Mouse (Mus musculus): ENCODE results near the gene Msantd1. TPM values are rescaled to one million over a fixed set of nuclear protein-coding genes. Genes with fewer than 3 reads are reported as not detected.

Gene Msantd1
- polyA plus RNA-seq, 1 experiment = not detected

GRCm38 (mm10) chr5:34918785-34919184, 11.0 kb downstream of the Msantd1 start:
- 89% methylated on average over 3 of the region's 3 CpGs for WGBS
- no peak for TF ChIP-seq POLR2A (IDR thresholded peaks at IDR 0.05; ENCODE audit: insufficient read depth, low read depth, low read length)
- no peak for TF ChIP-seq CTCF (IDR thresholded peaks at IDR 0.05; ENCODE audit: insufficient read depth, low read depth, low read length)
- Histone ChIP-seq H3K27ac (ENCODE audit: insufficient read depth, low read depth, low read length) (no peak overlapping the region), H3K4me3 (ENCODE audit: insufficient read depth, low read depth, low read length) (no peak overlapping the region), H3K4me1 (ENCODE audit: control insufficient read depth, insufficient read depth, low read length) (peaks cover 14% of the 10 kb centered on the region)

DNA sequence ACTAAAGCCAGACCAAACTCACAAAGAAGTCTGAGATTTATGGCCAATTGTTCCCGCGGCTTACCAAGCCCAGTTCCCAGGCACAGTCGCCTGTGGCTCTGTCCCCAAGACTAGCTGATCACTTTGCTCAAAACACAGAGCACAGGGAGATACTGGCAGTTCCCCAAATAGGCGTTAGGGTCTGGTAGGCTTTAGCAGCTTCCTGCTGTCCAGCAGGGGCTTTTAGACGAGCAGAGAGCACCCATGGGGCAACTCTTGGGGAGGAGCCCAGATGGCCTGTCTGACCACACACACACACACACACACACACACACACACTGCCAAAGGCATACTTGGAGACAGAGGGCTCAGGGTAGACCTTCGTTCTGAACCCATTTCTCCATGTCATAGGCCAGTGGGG, 14.7 kb downstream of the Msantd1 start:
- Histone ChIP-seq H3K4me3 (ENCODE audit: insufficient read depth, low read depth, low read length) (no peak overlapping the region), H3K4me1 (ENCODE audit: control insufficient read depth, insufficient read depth, low read length) (peaks cover 4% of the 10 kb centered on the region), H3K27ac (ENCODE audit: insufficient read depth, low read depth, low read length) (no peak overlapping the region)
- 78% methylated on average over 6 of the region's 6 CpGs for WGBS
- TF ChIP-seq POLR2A (IDR thresholded peaks at IDR 0.05; ENCODE audit: insufficient read depth, low read depth, low read length) (no peak), CTCF (IDR thresholded peaks at IDR 0.05; ENCODE audit: insufficient read depth, low read depth, low read length) (no peak)

- Histone ChIP-seq H3K4me3 (ENCODE audit: insufficient read depth, low read depth, low read length) (no peak overlapping the region), H3K4me1 (ENCODE audit: control insufficient read depth, insufficient read depth, low read length) (no peaks in the 10 kb centered on the region), H3K27ac (ENCODE audit: insufficient read depth, low read depth, low read length) (no peak overlapping the region)
- TF ChIP-seq POLR2A (IDR thresholded peaks at IDR 0.05; ENCODE audit: insufficient read depth, low read depth, low read length) (no peak), CTCF (IDR thresholded peaks at IDR 0.05; ENCODE audit: insufficient read depth, low read depth, low read length) (no peak)
- WGBS = 93% methylated on average over 4 of the region's 4 CpGs
These were observed 16.1 kb downstream of the Msantd1 start for GRCm38 (mm10) chr5:34923920-34924319.

DNA sequence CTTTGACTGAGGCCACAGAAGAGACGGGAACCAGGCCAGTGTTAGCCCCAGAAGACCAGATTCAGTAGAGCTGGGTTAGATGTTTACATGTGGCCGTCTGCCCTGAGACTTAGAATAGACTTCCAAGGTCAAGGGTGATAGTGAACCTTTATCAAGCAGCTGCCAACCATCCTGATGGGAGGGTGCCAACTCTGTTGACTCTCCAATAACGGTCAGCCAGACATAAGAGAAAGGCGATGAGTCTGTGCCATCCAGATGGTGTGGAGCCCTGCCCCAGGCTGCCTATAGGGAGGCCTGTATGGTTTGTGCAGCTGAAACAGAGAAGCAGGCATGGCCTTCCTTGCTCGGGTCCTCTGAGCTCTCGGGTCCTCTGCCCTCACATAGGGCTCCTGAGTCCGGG, 16.7 kb downstream of the Msantd1 start:
- Histone ChIP-seq H3K4me3 (ENCODE audit: insufficient read depth, low read depth, low read length) (no peak overlapping the region), H3K4me1 (ENCODE audit: control insufficient read depth, insufficient read depth, low read length) (no peaks in the 10 kb centered on the region), H3K27ac (ENCODE audit: insufficient read depth, low read depth, low read length) (no peak overlapping the region)
- 88% methylated on average over 7 of the region's 7 CpGs for WGBS
- TF ChIP-seq CTCF (IDR thresholded peaks at IDR 0.05; ENCODE audit: insufficient read depth, low read depth, low read length) (no peak), POLR2A (IDR thresholded peaks at IDR 0.05; ENCODE audit: insufficient read depth, low read depth, low read length) (no peak)

DNA sequence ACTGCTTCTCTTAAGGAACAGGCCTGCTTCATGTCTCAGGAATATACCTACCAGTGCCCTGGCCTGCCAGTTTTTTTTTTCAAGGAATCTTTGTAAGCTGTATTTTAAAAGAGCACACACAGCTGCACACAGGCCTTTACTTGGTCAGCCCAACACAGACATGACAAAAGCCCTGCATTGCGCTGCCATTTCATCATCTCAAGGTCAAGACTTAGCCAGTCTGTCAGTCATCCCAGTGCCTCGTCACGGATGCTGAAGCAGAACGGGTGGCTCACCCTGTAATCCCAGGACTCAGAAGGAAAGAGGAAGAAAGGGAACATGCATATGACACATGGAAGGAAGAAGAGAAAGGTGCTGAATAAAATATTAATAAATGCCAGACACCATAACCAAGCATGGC, 19.8 kb downstream of the Msantd1 start:
- Histone ChIP-seq H3K27ac (ENCODE audit: insufficient read depth, low read depth, low read length) (no peak overlapping the region), H3K4me1 (ENCODE audit: control insufficient read depth, insufficient read depth, low read length) (peaks cover 11% of the 10 kb centered on the region; the same call in 1 of the 2 replicates), H3K4me3 (ENCODE audit: insufficient read depth, low read depth, low read length) (no peak overlapping the region)
- TF ChIP-seq POLR2A (IDR thresholded peaks at IDR 0.05; ENCODE audit: insufficient read depth, low read depth, low read length) (no peak), CTCF (IDR thresholded peaks at IDR 0.05; ENCODE audit: insufficient read depth, low read depth, low read length) (no peak)
- WGBS = 96% methylated on average over 4 of the region's 4 CpGs

- H3K27ac ChIP-seq (ENCODE audit: insufficient read depth, low read depth, low read length) = no peak overlapping the region
These were observed 22.6 kb downstream of the Msantd1 start for GRCm38 (mm10) chr5:34930151-34930975.

GRCm38 (mm10) chr5:34931091-34931490, 23.3 kb downstream of the Msantd1 start:
- TF ChIP-seq POLR2A (IDR thresholded peaks at IDR 0.05; ENCODE audit: insufficient read depth, low read depth, low read length) (no peak), CTCF (IDR thresholded peaks at IDR 0.05; ENCODE audit: insufficient read depth, low read depth, low read length) (no peak)
- no peak overlapping the region for H3K27ac ChIP-seq (ENCODE audit: insufficient read depth, low read depth, low read length)
- peaks cover 11% of the 10 kb centered on the region; the same call in 1 of the 2 replicates for H3K4me1 ChIP-seq (ENCODE audit: control insufficient read depth, insufficient read depth, low read length)
- whole genome bisulfite sequencing = 42% methylated on average over 2 of the region's 2 CpGs
- no peak overlapping the region for H3K4me3 ChIP-seq (ENCODE audit: insufficient read depth, low read depth, low read length)

More at GRCm38 (mm10) chr5:34930151-34930975, 22.6 kb downstream of the Msantd1 start:
- no peak overlapping the region for H3K4me3 ChIP-seq (ENCODE audit: insufficient read depth, low read depth, low read length)
- TF ChIP-seq CTCF (IDR thresholded peaks at IDR 0.05; ENCODE audit: insufficient read depth, low read depth, low read length) (no peak), POLR2A (IDR thresholded peaks at IDR 0.05; ENCODE audit: insufficient read depth, low read depth, low read length) (no peak)
- WGBS = 89% methylated on average over 9 of the region's 9 CpGs
- H3K4me1 ChIP-seq (ENCODE audit: control insufficient read depth, insufficient read depth, low read length) = peaks cover 11% of the 10 kb centered on the region; the same call in 1 of the 2 replicates

DNA sequence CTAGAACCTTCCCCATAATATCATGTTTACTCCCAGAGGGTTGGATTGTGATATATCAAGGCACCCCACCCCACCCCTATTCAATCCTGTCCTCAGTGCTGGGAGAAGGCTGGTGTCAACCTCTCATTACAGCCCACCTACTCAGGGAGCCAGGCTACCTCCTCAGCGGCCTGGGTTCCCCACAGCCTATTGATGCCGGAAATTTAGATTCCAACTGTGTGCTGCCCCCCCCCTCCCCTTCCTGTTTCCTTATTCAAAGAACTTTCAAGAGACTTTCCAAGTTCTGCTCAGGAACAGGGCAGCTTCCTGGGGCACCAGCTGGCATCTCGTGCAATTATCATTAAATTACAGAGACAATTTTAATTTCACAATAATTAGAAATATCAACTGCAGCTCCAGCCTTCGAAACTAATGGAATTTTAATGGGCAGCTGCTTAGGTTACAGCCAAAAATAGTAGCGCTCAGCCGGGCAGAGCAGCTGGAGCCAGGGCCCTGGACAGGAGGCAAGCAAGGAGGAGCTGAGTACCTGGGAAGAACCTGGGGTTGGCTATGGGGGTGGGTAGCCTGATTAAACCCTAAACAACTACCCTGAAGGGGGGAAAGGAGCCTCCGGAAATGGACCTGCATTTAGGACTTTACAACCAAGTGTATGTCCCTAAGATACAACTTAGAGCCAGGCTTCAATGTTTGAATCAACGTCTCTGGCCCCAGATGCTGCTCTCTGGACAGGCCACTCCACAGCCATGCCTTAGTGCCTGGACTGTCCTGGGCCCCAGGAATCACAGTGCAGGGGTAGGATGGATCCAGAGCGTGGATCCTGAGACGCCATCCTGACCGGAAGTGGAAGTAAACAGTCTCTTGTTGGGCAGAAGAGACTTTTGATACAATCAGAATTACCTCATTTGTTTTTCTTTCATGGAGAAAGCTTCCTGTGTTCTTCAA, 24.0 kb downstream of the Msantd1 start:
- TF ChIP-seq CTCF (IDR thresholded peaks at IDR 0.05; ENCODE audit: insufficient read depth, low read depth, low read length) (no peak), POLR2A (IDR thresholded peaks at IDR 0.05; ENCODE audit: insufficient read depth, low read depth, low read length) (no peak)
- H3K4me1 ChIP-seq (ENCODE audit: control insufficient read depth, insufficient read depth, low read length) = peaks cover 11% of the 10 kb centered on the region; the same call in 1 of the 2 replicates
- H3K27ac ChIP-seq (ENCODE audit: insufficient read depth, low read depth, low read length) = no peak overlapping the region
- WGBS = 46% methylated on average over 11 of the region's 11 CpGs
- no peak overlapping the region for H3K4me3 ChIP-seq (ENCODE audit: insufficient read depth, low read depth, low read length)

DNA sequence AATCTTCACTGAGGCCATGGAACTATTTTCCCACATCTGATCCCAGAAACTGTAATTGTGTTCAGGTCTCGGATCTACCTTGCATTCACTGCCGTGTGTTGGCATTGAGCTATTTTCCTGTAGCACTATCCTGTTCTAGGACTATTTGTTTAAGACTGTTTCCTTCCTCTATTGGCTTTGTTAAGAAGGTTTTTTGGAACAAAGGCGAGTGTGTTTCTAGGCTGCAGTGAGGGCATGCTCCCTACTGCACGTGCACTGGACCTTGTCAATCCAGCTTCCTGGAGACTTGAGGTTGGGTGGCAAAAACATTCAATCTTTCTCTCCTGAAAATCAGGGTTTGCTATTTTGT, 24.6 kb downstream of the Msantd1 start:
- Histone ChIP-seq H3K4me3 (ENCODE audit: insufficient read depth, low read depth, low read length) (no peak overlapping the region), H3K27ac (ENCODE audit: insufficient read depth, low read depth, low read length) (no peak overlapping the region), H3K4me1 (ENCODE audit: control insufficient read depth, insufficient read depth, low read length) (peaks cover 11% of the 10 kb centered on the region; the same call in 1 of the 2 replicates)
- TF ChIP-seq POLR2A (IDR thresholded peaks at IDR 0.05; ENCODE audit: insufficient read depth, low read depth, low read length) = no peak
- TF ChIP-seq CTCF (IDR thresholded peaks at IDR 0.05; ENCODE audit: insufficient read depth, low read depth, low read length) = no peak
- WGBS = 48% methylated on average over 4 of the region's 4 CpGs

All from olfactory bulb, adult 2 months (tissue).